In genomic region chr6:55399910-55400309, GRCm38 (mm10) we compare ENCODE assay signal across 10 mouse cellular contexts. TPM values are rescaled to one million over a fixed set of nuclear protein-coding genes. Genes with fewer than 3 reads are reported as not detected.
DNase-seq lines count a peak whose midpoint lies in the region; ATAC-seq lines count a peak whose summit lies in the region.
"Had no signal": no experiment of that assay in that cellular context is flagged by ENCODE, and none has a peak within 500 bp of the region (broad histone marks: within the 10 kb centered on the region; RNA-seq: fewer than 3 reads in every experiment).

No protein-coding gene starts in this region.

- H3K9me3 ChIP-seq in kidney, embryonic 16.5 days (ENCODE audit: low read length), result no peaks in the 10 kb centered on the region
- H3K9me3 ChIP-seq: liver, embryonic 13.5 days had no signal

- peak; percentile 74 for DNase-seq in kidney, adult 18-20 months
- DNase-seq in adrenal gland, adult 8-10 months, result peak; percentile 42
- DNase-seq in cerebellum, postnatal 25 days, result peak; percentile 99
- DNase-seq in layer of hippocampus, adult 9-11 months, result peak; percentile 88
- DNase-seq in right cerebral cortex, postnatal 10 days (ENCODE audit: low spot score in 2 of 2), result peak; percentile 89 to 90
- no peak for DNase-seq in T-cell, adult 2 months (ENCODE audit: low spot score)
- DNase-seq in embryo, embryonic 10.5 days (ENCODE audit: low spot score), result no peak
- DNase-seq: liver, embryonic 13.5 days had no signal

- no peak overlapping the region for H3K9ac ChIP-seq in kidney, embryonic 16.5 days (replicated peaks; ENCODE audit: low read length)
- H3K9ac ChIP-seq: liver, embryonic 13.5 days had no signal

- no peaks in the 10 kb centered on the region for H3K36me3 ChIP-seq in kidney, embryonic 16.5 days (ENCODE audit: insufficient read depth, low read length)
- H3K36me3 ChIP-seq: liver, embryonic 13.5 days had no signal

- no peak overlapping the region for H3K4me2 ChIP-seq in kidney, embryonic 16.5 days (replicated peaks; ENCODE audit: low read depth, low read length)
- H3K4me2 ChIP-seq: liver, embryonic 13.5 days had no signal

- no peak for ATAC-seq in kidney, embryonic 16.5 days (ENCODE audit: low FRiP score, low TSS enrichment)

- no peaks in the 10 kb centered on the region for H3K27me3 ChIP-seq in kidney, embryonic 16.5 days (ENCODE audit: insufficient read depth, low read length)

- H3K27ac ChIP-seq in kidney, embryonic 16.5 days (ENCODE audit: low read length), result no peak overlapping the region
- H3K27ac ChIP-seq: liver, embryonic 13.5 days had no signal

- no peak overlapping the region for H3K4me3 ChIP-seq in kidney, embryonic 16.5 days (ENCODE audit: low read length)
- H3K4me3 ChIP-seq: liver, embryonic 13.5 days had no signal

- H3K4me1 ChIP-seq in kidney, embryonic 16.5 days (ENCODE audit: insufficient read depth, low read length), result peaks cover 5% of the 10 kb centered on the region
- H3K4me1 ChIP-seq: liver, embryonic 13.5 days had no signal

- WGBS in kidney, embryonic 16.5 days, result 73% methylated on average over 5 of the region's 5 CpGs

RNA-seq across cellular contexts. Expression of gene Ghrhr, which starts 23.8 kb away (rescaled TPM):
- polyA plus RNA-seq in kidney, embryonic 16.5 days (2015; fragmentation: Nextera tagmentation; extraction: Ambion mirVana), result 0.17 and 0.18 TPM in 2 replicates
- not detected for total RNA-seq in adrenal gland, adult 8-10 months (2022)
- polyA plus RNA-seq: spleen, adult 2 months had no signal

RNA-seq across cellular contexts. Expression of gene Adcyap1r1, which starts 51.9 kb away (rescaled TPM):
- 2.5 and 2.7 TPM in 2 replicates for polyA plus RNA-seq in kidney, embryonic 16.5 days (2015; fragmentation: Nextera tagmentation; extraction: Ambion mirVana)
- total RNA-seq in adrenal gland, adult 8-10 months (2022), result 10 to 100 TPM; 43.9 to 62.8 (median 50.4) TPM

Comparison
In these comparisons a context has a peak if more than half of its experiments do, and no peak if none do; other contexts are left out.
1. DNase-seq: peak in kidney, adult 18-20 months (single experiment), adrenal gland, adult 8-10 months (single experiment), cerebellum, postnatal 25 days (2 of 2), layer of hippocampus, adult 9-11 months (single experiment) and right cerebral cortex, postnatal 10 days (2 of 2); none in T-cell, adult 2 months (single experiment) and embryo, embryonic 10.5 days (single experiment).